Mouse (Mus musculus) lung, postnatal 0 days (tissue): Measurements from ENCODE around the gene Dtx3.

Experiments
- CTCF ChIP-seq: IDR thresholded peaks from 2 replicates; pipeline ENCODE4 v1.5.1; 2016; ENCODE audit warnings: antibody characterized with exemption, mild to moderate bottlenecking
- EP300 ChIP-seq: IDR thresholded peaks from 2 replicates; pipeline ENCODE4 v1.6.1; 2016; ENCODE audit warnings: antibody characterized with exemption, mild to moderate bottlenecking, control low read depth

DNA sequence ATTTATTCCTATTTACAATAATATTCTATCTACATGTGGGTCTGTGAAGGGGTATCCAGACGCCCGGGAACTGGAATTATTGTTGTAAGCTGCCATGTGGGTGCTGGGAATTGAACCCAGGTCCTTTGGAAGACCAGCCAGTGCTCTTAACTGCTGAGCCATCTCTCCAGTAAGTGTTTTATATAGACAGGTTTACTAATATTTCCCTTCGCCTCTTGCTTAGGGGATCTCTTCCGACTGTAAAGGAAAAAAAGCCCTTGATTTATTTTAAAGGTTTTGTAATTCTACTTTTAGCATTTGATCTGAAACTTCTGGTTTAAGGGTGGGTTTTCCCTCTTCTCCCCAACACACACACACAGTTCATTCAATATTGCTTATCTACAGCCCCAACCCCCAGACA lies 31.3 kb downstream of the Dtx3 start:
- no peak for TF ChIP-seq CTCF
- TF ChIP-seq EP300, result no peak
